Mouse (Mus musculus): ENCODE data around the gene Cabin1. TPM values are rescaled to one million over a fixed set of nuclear protein-coding genes. Genes with fewer than 3 reads are reported as not detected.

Cabin1 gene
- polyA plus RNA-seq, 1 experiment: 35.0 TPM

DNA sequence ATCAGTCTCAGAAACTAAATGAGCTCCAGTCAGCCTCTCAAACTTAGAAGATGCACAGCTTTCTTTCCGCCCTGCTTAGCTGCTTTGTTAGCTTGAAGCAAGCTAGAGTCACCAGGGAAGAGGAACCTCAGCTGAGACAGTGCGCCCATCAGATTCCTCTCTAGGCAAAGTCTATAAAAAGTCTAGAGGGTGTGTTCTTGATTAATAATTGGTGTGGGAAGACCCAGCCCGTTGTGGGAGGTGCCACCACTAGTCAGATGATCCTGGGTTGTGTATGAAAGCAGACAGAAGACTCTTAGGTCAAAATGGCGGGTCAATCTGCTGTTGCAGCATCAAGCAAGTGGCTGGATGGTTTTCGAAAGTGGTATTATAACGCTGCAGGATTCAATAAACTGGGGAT lies 2.7 kb upstream of the Cabin1 start:
- TF ChIP-seq CTCF (IDR thresholded peaks at IDR 0.05; ENCODE audit: low read depth, low read length) (no peak), POLR2A (IDR thresholded peaks at IDR 0.05; ENCODE audit: borderline replicate concordance, low read depth, low read length) (no peak)
- Histone ChIP-seq H3K4me1 (ENCODE audit: control insufficient read depth, insufficient read depth, low read length) (peaks cover 9% of the 10 kb centered on the region), H3K4me3 (ENCODE audit: insufficient read depth, low read length) (no peak overlapping the region), H3K27ac (ENCODE audit: insufficient read depth, low read depth, low read length) (no peak overlapping the region)

DNA sequence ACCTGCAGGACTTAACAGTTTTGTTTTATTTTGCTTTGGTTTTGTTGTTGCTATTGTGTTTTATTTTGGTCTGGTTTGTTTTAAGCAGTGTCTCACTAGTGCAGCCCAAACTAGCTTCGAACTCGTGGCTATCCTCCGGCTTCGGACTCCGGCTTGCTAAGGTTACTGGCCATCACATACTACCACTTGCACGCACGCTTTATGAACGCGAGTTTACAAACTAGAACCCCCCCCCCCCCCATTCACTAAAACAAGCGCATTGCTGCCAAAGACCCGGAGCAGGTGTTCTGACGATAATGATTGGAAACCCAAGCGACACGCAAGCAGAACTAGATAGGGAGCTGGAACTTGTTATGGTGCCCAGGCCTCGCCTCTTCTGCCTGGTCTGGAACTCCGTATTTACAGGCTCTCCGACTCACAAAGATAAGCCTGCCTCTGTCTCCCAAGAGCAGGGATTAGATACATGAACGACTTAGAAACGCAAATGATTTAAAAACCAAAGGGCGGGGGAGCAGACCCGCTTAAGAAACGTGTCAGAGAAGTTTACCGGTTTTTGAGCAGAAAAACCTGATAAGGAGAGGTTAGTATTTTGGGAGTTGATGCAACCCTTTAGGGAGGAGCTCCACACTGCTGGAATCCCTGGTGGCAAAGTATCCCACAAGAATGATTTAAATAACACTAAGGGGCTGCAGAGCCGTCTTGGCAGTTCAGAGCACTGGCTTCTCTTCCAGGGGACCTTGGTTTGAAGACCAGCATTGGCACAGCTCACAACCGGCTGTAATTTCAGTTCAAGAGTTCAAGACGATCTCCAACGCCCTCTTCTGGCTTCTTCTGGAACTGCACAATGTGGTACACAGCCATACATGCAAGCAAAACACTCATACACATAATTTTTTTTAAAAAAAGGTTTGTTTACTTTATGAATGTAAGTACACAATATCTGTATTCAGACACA lies 655 bp upstream of the Cabin1 start:
- TF ChIP-seq POLR2A (IDR thresholded peaks at IDR 0.05; ENCODE audit: borderline replicate concordance, low read depth, low read length) (no peak), CTCF (IDR thresholded peaks at IDR 0.05; ENCODE audit: low read depth, low read length) (peak; percentile 72)
- H3K4me3 ChIP-seq (ENCODE audit: insufficient read depth, low read length): peak overlapping the region; percentile 68
- H3K4me1 ChIP-seq (ENCODE audit: control insufficient read depth, insufficient read depth, low read length): peaks cover 9% of the 10 kb centered on the region
- H3K27ac ChIP-seq (ENCODE audit: insufficient read depth, low read depth, low read length): peak overlapping the region; percentile 52

DNA sequence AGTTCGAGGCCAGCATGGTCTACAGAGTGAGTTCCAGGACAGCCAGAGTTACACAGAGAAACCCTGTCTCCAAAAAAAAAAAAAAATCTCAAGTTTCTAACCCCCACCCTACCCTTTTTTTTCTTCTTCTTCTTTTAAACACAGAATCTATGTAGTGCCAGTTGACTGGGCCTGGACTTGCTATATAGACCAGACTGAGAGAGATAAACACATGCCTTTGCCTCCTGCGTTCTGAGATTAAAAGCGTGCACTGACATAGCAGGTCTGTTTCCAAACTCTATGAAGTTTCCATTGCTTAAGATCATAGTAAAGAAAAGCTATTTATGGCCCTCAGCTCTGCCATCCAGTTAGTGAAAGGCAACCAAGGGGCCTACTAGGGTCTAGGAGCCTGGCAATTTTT lies 1.7 kb downstream of the Cabin1 start:
- Histone ChIP-seq H3K4me3 (ENCODE audit: insufficient read depth, low read length) (no peak overlapping the region), H3K27ac (ENCODE audit: insufficient read depth, low read depth, low read length) (no peak overlapping the region)
- TF ChIP-seq POLR2A (IDR thresholded peaks at IDR 0.05; ENCODE audit: borderline replicate concordance, low read depth, low read length) (no peak), CTCF (IDR thresholded peaks at IDR 0.05; ENCODE audit: low read depth, low read length) (no peak)

GRCm38 (mm10) chr10:75760311-75760710 lies 3.8 kb downstream of the Cabin1 start:
- no peak overlapping the region for H3K27ac ChIP-seq (ENCODE audit: insufficient read depth, low read depth, low read length)

More for the DNA sequence above, 1.7 kb downstream of the Cabin1 start:
- H3K4me1 ChIP-seq (ENCODE audit: control insufficient read depth, insufficient read depth, low read length): peaks cover 9% of the 10 kb centered on the region

GRCm38 (mm10) chr10:75756719-75757118 lies 7.4 kb downstream of the Cabin1 start:
- Histone ChIP-seq H3K27ac (ENCODE audit: insufficient read depth, low read depth, low read length) (no peak overlapping the region), H3K4me3 (ENCODE audit: insufficient read depth, low read length) (no peak overlapping the region), H3K4me1 (ENCODE audit: control insufficient read depth, insufficient read depth, low read length) (no peaks in the 10 kb centered on the region)
- no peak for TF ChIP-seq POLR2A (IDR thresholded peaks at IDR 0.05; ENCODE audit: borderline replicate concordance, low read depth, low read length)
- no peak for TF ChIP-seq CTCF (IDR thresholded peaks at IDR 0.05; ENCODE audit: low read depth, low read length)

More at GRCm38 (mm10) chr10:75760311-75760710, 3.8 kb downstream of the Cabin1 start:
- TF ChIP-seq POLR2A (IDR thresholded peaks at IDR 0.05; ENCODE audit: borderline replicate concordance, low read depth, low read length) (no peak), CTCF (IDR thresholded peaks at IDR 0.05; ENCODE audit: low read depth, low read length) (no peak)
- Histone ChIP-seq H3K4me3 (ENCODE audit: insufficient read depth, low read length) (no peak overlapping the region), H3K4me1 (ENCODE audit: control insufficient read depth, insufficient read depth, low read length) (peaks cover 3% of the 10 kb centered on the region; the same call in 1 of the 2 replicates)

GRCm38 (mm10) chr10:75744017-75744416 lies 20.1 kb downstream of the Cabin1 start:
- Histone ChIP-seq H3K4me1 (ENCODE audit: control insufficient read depth, insufficient read depth, low read length) (no peaks in the 10 kb centered on the region), H3K4me3 (ENCODE audit: insufficient read depth, low read length) (no peak overlapping the region), H3K27ac (ENCODE audit: insufficient read depth, low read depth, low read length) (no peak overlapping the region)
- TF ChIP-seq POLR2A (IDR thresholded peaks at IDR 0.05; ENCODE audit: borderline replicate concordance, low read depth, low read length): no peak
- peak; percentile 60; the same call in 1 of the 2 replicates for TF ChIP-seq CTCF (IDR thresholded peaks at IDR 0.05; ENCODE audit: low read depth, low read length)

DNA sequence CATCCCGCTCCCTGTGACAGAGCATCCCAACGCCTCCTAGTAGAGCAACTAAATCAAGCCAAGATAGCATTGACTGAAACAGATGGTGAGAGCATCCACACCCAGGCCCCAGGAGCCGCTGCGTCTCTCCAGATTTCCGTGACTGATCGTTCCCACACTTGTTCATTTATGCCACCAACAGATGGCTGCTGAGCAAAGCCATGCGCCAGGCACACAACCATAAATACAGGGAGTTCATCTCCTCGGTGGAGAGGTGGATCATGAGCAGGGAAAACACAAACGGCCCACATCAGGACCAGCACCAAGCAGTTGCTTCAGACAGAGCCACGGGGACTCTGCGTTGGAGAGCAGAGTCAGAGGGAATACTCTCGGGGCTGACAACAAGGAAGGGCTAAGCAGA lies 20.8 kb downstream of the Cabin1 start:
- no peak overlapping the region for H3K4me3 ChIP-seq (ENCODE audit: insufficient read depth, low read length)
- TF ChIP-seq POLR2A (IDR thresholded peaks at IDR 0.05; ENCODE audit: borderline replicate concordance, low read depth, low read length) (no peak), CTCF (IDR thresholded peaks at IDR 0.05; ENCODE audit: low read depth, low read length) (no peak)
- H3K27ac ChIP-seq (ENCODE audit: insufficient read depth, low read depth, low read length): no peak overlapping the region
- no peaks in the 10 kb centered on the region for H3K4me1 ChIP-seq (ENCODE audit: control insufficient read depth, insufficient read depth, low read length)

- TF ChIP-seq CTCF (IDR thresholded peaks at IDR 0.05; ENCODE audit: low read depth, low read length): no peak
- no peak for TF ChIP-seq POLR2A (IDR thresholded peaks at IDR 0.05; ENCODE audit: borderline replicate concordance, low read depth, low read length)
- Histone ChIP-seq H3K4me3 (ENCODE audit: insufficient read depth, low read length) (no peak overlapping the region), H3K4me1 (ENCODE audit: control insufficient read depth, insufficient read depth, low read length) (no peaks in the 10 kb centered on the region), H3K27ac (ENCODE audit: insufficient read depth, low read depth, low read length) (no peak overlapping the region)
These were observed 23.3 kb downstream of the Cabin1 start for GRCm38 (mm10) chr10:75740866-75741265.

GRCm38 (mm10) chr10:75725449-75725848 lies 38.7 kb downstream of the Cabin1 start:
- H3K4me1 ChIP-seq (ENCODE audit: control insufficient read depth, insufficient read depth, low read length): no peaks in the 10 kb centered on the region
- TF ChIP-seq CTCF (IDR thresholded peaks at IDR 0.05; ENCODE audit: low read depth, low read length): no peak
- TF ChIP-seq POLR2A (IDR thresholded peaks at IDR 0.05; ENCODE audit: borderline replicate concordance, low read depth, low read length): no peak
- no peak overlapping the region for H3K27ac ChIP-seq (ENCODE audit: insufficient read depth, low read depth, low read length)

DNA sequence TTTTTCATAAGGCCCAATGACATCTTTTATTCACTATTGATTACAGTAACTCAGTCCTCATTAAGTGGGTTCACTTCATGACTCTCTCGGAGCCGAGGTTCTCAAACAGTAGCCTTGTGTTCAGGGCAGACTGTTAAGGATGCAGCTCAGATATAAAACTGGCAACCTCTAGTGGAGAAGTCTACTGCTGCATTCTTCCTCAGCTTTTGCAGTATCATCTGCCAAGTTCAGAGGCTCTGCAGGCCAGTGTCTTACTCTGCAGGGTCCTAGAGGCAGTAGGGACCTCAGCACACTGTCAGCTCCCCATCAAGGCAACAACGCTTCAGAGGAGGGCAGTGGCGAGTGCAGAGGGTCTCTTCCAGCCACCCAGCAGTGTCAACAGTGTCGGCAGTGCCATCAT lies 43.9 kb downstream of the Cabin1 start:
- TF ChIP-seq CTCF (IDR thresholded peaks at IDR 0.05; ENCODE audit: low read depth, low read length) (no peak), POLR2A (IDR thresholded peaks at IDR 0.05; ENCODE audit: borderline replicate concordance, low read depth, low read length) (no peak)
- Histone ChIP-seq H3K4me3 (ENCODE audit: insufficient read depth, low read length) (no peak overlapping the region), H3K4me1 (ENCODE audit: control insufficient read depth, insufficient read depth, low read length) (no peaks in the 10 kb centered on the region), H3K27ac (ENCODE audit: insufficient read depth, low read depth, low read length) (no peak overlapping the region)

More at GRCm38 (mm10) chr10:75725449-75725848, 38.7 kb downstream of the Cabin1 start:
- H3K4me3 ChIP-seq (ENCODE audit: insufficient read depth, low read length): no peak overlapping the region
